Mouse (Mus musculus): Measurements from ENCODE around the gene Mark4.

Gene Mark4

GRCm38 (mm10) chr7:19458591-19459111, at the start of gene Mark4:
Gene Mark4 (minus strand): TSS chr7:19458821.
- DNase-seq (ENCODE audit: low spot score in 2 of 2), result peak; percentile 56 to 67

GRCm38 (mm10) chr7:19507612-19507981, 49.0 kb upstream of the Mark4 start:
- DNase-seq (ENCODE audit: low spot score in 2 of 2), result no peak

GRCm38 (mm10) chr7:19506969-19507611, 48.5 kb upstream of the Mark4 start:
- peak in 1 of 2 experiments; percentile 51 for DNase-seq (ENCODE audit: low spot score in 2 of 2)

- no peak for DNase-seq (ENCODE audit: low spot score in 2 of 2)
These were observed 47.7 kb upstream of the Mark4 start for GRCm38 (mm10) chr7:19506326-19506725.

GRCm38 (mm10) chr7:19503481-19504068, 45.0 kb upstream of the Mark4 start:
- DNase-seq (ENCODE audit: low spot score in 2 of 2), result no peak

GRCm38 (mm10) chr7:19501658-19502057, 43.0 kb upstream of the Mark4 start:
- no peak for DNase-seq (ENCODE audit: low spot score in 2 of 2)

GRCm38 (mm10) chr7:19500420-19501363, 42.1 kb upstream of the Mark4 start:
- no peak for DNase-seq (ENCODE audit: low spot score in 2 of 2)

GRCm38 (mm10) chr7:19498326-19498725, 39.7 kb upstream of the Mark4 start:
- DNase-seq (ENCODE audit: low spot score in 2 of 2), result no peak

- no peak for DNase-seq (ENCODE audit: low spot score in 2 of 2)
These were observed 37.6 kb upstream of the Mark4 start for GRCm38 (mm10) chr7:19496214-19496555.

- DNase-seq (ENCODE audit: low spot score in 2 of 2), result no peak
These were observed 37.0 kb upstream of the Mark4 start for GRCm38 (mm10) chr7:19495521-19496213.

GRCm38 (mm10) chr7:19494751-19495474, 36.3 kb upstream of the Mark4 start:
- no peak for DNase-seq (ENCODE audit: low spot score in 2 of 2)

- DNase-seq (ENCODE audit: low spot score in 2 of 2), result no peak
These were observed 33.1 kb upstream of the Mark4 start for GRCm38 (mm10) chr7:19491731-19492130.

- DNase-seq (ENCODE audit: low spot score in 2 of 2), result no peak
These were observed 30.9 kb upstream of the Mark4 start for GRCm38 (mm10) chr7:19489525-19489924.

GRCm38 (mm10) chr7:19486549-19486948, 27.9 kb upstream of the Mark4 start:
- DNase-seq (ENCODE audit: low spot score in 2 of 2), result no peak

GRCm38 (mm10) chr7:19485488-19485887, 26.9 kb upstream of the Mark4 start:
- no peak for DNase-seq (ENCODE audit: low spot score in 2 of 2)

- no peak for DNase-seq (ENCODE audit: low spot score in 2 of 2)
These were observed 24.7 kb upstream of the Mark4 start for GRCm38 (mm10) chr7:19483281-19483680.

GRCm38 (mm10) chr7:19477624-19478384, 19.2 kb upstream of the Mark4 start:
- no peak for DNase-seq (ENCODE audit: low spot score in 2 of 2)

- DNase-seq (ENCODE audit: low spot score in 2 of 2), result no peak
These were observed 18.5 kb upstream of the Mark4 start for GRCm38 (mm10) chr7:19477084-19477483.

- peak; percentile 57 to 70 for DNase-seq (ENCODE audit: low spot score in 2 of 2)
These were observed 15.3 kb upstream of the Mark4 start for GRCm38 (mm10) chr7:19473875-19474443.

- DNase-seq (ENCODE audit: low spot score in 2 of 2), result no peak
These were observed 13.8 kb upstream of the Mark4 start for GRCm38 (mm10) chr7:19472403-19472802.
